Mouse (Mus musculus) hindbrain, embryonic 11.5 days (tissue): Measurements from ENCODE around the gene Osbpl2. TPM values are rescaled to one million over a fixed set of nuclear protein-coding genes. Genes with fewer than 3 reads are reported as not detected.

Source experiments
- ATAC-seq: fragments of 200-750 bp; cut with Nextera tagmentation; 2 replicates; pipeline ENCODE4 v1.8.0; 2017; ENCODE audit warnings: mild to moderate bottlenecking, moderate TSS enrichment, moderate library complexity; ENCODE audit not compliant: low FRiP score
- DNase-seq: peaks from one replicate; pipeline ENCODE4 v3.0.0-alpha.2; 2015; ENCODE audit warnings: low spot score
- H3K27ac ChIP-seq: fragments of 300-500 bp; sonication (generic); 2 replicates; pipeline ENCODE4 v1.5.1; 2014; ENCODE audit warnings: mild to moderate bottlenecking, low read depth, low read length
- H3K27me3 ChIP-seq: fragments of 300-500 bp; sonication (generic); 2 replicates; pipeline ENCODE4 v1.6.1; 2014; ENCODE audit warnings: mild to moderate bottlenecking, low read length, moderate library complexity, mixed read lengths; ENCODE audit not compliant: control insufficient read depth, insufficient read depth
- H3K36me3 ChIP-seq: fragments of 300-500 bp; sonication (generic); 2 replicates; pipeline ENCODE4 v1.6.1; 2014; ENCODE audit warnings: mild to moderate bottlenecking, low read length, moderate library complexity, mixed read lengths; ENCODE audit not compliant: control insufficient read depth, insufficient read depth
- H3K4me1 ChIP-seq: fragments of 300-500 bp; sonication (generic); replicated peaks from 2 replicates; pipeline ENCODE4 v1.6.1; 2014; ENCODE audit warnings: low read length, mixed read lengths; ENCODE audit not compliant: control insufficient read depth, insufficient read depth
- H3K4me2 ChIP-seq: fragments of 300-500 bp; sonication (generic); replicated peaks from 2 replicates; pipeline ENCODE4 v1.6.1; 2014; ENCODE audit warnings: mild to moderate bottlenecking, low read depth, low read length
- H3K4me3 ChIP-seq: fragments of 300-500 bp; sonication (generic); 2 replicates; pipeline ENCODE4 v1.5.1; 2014; ENCODE audit warnings: low read depth, low read length
- H3K9ac ChIP-seq: fragments of 300-500 bp; sonication (generic); 2 replicates; pipeline ENCODE4 v1.6.1; 2014; ENCODE audit warnings: low read depth, low read length
- H3K9me3 ChIP-seq: fragments of 300-500 bp; sonication (generic); 2 replicates; pipeline ENCODE4 v1.6.1; 2016; ENCODE audit warnings: low read length; ENCODE audit not compliant: control insufficient read depth
- WGBS: fragments of 180-500 bp; shearing (Covaris S2); extraction: QIAGEN DNeasy Blood & Tissue Kit; methylation state at CpG from one replicate; pipeline ENCODE4 v1.1.7; 2014; 5-methylcytosine and 5-hydroxymethylcytosine counted together
- polyA plus RNA-seq: library from polyadenylated mRNA; unstranded; fragments of >200 nt; fragmentation: Nextera tagmentation; extraction: Ambion mirVana; gene quantifications from 2 replicates; pipeline ENCODE4 v1.2.1, GENCODE M21; 2014

Gene Osbpl2
- polyA plus RNA-seq, 1 experiment from 2014 or later: 42.1 TPM

GRCm38 (mm10) chr2:180115279-180115678 is 3.8 kb upstream of the Osbpl2 start:
- Histone ChIP-seq H3K4me1 (peaks cover 21% of the 10 kb centered on the region), H3K36me3 (no peaks in the 10 kb centered on the region), H3K9ac (no peak overlapping the region), H3K4me3 (no peak overlapping the region), H3K27ac (no peak overlapping the region), H3K4me2 (no peak overlapping the region), H3K27me3 (no peaks in the 10 kb centered on the region), H3K9me3 (no peaks in the 10 kb centered on the region)
- DNase-seq (no peak), ATAC-seq (no peak)
- WGBS: 61% methylated on average over 6 of the region's 6 CpGs

GRCm38 (mm10) chr2:180116081-180116493 is 3.0 kb upstream of the Osbpl2 start:
- no peaks in the 10 kb centered on the region for H3K27me3 ChIP-seq
- no peak for ATAC-seq
- H3K36me3 ChIP-seq: no peaks in the 10 kb centered on the region
- no peaks in the 10 kb centered on the region for H3K9me3 ChIP-seq
- H3K4me2 ChIP-seq: no peak overlapping the region
- H3K4me3 ChIP-seq: no peak overlapping the region
- WGBS: 78% methylated on average over 10 of the region's 10 CpGs
- no peak overlapping the region for H3K27ac ChIP-seq
- peaks cover 21% of the 10 kb centered on the region for H3K4me1 ChIP-seq
- H3K9ac ChIP-seq: no peak overlapping the region
- no peak for DNase-seq

DNA sequence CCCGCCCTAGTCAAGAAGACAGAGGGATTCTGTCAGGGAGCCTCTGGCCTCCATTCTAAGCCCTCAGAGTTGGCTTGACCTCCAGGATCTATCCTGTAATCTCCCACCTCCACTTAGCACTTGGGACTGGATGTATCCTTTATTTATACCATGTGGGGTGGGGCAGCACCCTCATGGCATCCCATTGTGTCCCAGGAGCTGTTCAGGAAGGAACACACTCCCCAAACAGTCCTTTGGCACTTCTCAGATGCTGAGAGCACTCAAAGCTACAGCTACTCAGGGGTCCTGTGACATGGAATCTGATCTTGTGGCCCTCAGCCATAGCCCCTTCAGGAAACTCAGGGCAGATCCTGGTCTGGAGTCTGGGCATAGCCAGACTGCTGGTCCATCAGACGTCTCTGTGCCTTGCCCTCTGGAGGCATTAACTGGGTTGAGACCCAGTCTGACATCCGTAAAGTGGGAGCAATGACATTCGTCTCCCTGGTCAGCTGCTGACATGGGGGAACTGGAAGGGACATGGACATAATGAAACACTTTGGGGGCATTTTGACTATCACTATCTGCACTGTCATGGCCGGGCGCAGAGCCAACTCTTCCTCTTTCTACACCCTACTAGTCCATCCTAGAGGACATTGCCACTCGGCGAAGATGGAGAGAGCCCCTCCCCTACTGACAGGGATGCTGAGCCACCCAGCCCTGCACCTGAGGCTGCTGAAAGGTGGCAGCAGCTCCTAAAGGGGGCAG is 2.2 kb upstream of the Osbpl2 start:
- Histone ChIP-seq H3K4me1 (peaks cover 21% of the 10 kb centered on the region), H3K36me3 (no peaks in the 10 kb centered on the region), H3K4me2 (peak overlapping the region; percentile 50; the same call in 1 of the 2 replicates), H3K4me3 (no peak overlapping the region; the same call in 1 of the 2 replicates), H3K27me3 (no peaks in the 10 kb centered on the region), H3K9ac (peak overlapping the region; percentile 15; the same call in 1 of the 2 replicates), H3K27ac (peak overlapping the region; percentile 95), H3K9me3 (no peaks in the 10 kb centered on the region)
- DNase-seq (peak; percentile 16), ATAC-seq (no peak)
- 71% methylated on average over 8 of the region's 8 CpGs for WGBS

DNA sequence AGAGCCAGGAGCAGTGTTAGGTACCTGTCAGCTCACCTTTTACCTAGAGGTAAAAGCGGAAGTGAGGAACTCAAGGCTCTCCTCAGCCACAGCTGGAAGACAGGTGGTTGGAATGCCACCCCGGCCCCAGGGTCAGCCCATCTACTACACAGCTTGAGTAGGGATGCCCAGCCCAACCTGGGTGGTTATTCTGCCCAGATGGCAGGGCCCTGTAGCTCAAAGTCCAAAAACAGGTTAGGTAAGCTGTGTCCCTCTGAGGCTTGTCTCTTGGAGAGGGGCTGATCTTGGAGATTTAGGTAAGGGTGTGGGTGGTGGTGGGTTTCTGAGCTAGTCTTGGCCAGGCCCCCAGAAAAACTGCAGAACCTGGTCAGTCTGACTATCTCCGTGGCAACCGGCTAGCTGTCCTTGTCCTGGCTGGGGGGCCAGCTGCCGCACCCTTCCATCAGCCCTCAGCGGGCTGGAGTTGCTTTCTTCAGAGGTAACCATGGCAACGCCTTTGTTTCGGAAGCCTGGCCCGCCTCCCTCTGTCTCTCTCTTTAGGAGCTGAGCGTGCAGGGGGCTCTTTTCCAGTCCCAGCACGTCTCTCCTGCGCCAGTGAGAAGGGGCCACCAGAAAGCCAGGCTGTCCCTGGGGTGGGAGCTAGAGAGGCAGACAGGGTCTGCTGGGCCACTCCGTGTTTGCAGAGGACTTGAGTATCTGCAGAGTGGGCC is 1.5 kb upstream of the Osbpl2 start:
- Histone ChIP-seq H3K4me3 (peak overlapping the region; percentile 10), H3K36me3 (no peaks in the 10 kb centered on the region), H3K9ac (peak overlapping the region; percentile 16), H3K4me1 (peaks cover 21% of the 10 kb centered on the region), H3K27ac (peak overlapping the region; percentile 95), H3K9me3 (no peaks in the 10 kb centered on the region), H3K27me3 (no peaks in the 10 kb centered on the region), H3K4me2 (peak overlapping the region; percentile 50)
- ATAC-seq (peak; percentile 66), DNase-seq (peak; percentile 87)
- WGBS: 6% methylated on average over 13 of the region's 13 CpGs

DNA sequence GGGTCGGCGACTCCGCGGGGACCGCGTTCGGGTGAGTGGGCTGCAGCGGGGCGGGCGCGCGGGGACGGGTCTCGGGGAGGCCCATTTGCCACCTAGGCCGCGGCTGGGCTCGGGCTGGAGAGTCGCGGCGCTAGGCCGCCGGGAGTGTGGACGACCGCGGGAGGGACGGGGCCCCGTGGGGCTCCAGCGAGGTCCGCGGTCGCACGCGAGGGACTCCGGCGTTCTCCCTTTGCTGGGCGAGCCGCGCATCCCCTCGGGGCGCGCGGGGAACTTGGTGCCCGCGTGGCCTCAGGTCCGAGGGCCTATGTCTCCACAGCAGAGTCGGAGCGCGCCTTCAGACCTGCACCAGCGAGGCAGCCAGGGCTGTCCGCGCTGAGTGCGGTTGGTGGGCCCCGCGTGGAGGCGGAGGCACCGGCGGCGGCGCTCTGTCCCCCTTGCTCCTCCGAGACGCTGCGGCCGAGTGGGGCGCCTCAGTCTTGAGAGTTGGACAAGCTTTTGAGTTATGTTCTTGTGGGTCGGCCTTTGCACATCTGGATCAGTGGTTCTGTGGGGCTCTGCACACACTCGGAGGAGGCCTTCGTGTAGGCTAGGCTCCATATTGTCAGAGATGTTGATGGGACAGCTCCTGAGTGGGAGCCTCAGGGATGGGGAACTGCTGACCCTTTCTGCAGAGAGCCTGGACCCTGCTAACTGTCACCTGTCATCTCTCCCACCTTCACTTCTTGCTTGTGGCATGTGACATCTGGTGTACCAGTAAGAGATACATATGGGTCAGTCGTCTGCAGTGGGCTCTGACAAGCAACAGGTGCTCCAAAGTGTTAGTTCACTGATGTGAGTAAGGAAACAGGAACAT is 559 bp downstream of the Osbpl2 start:
- WGBS: 2% methylated on average over 67 of the region's 68 CpGs
- no peak for DNase-seq
- peak overlapping the region; percentile 95 for H3K4me2 ChIP-seq
- no peaks in the 10 kb centered on the region for H3K9me3 ChIP-seq
- H3K4me1 ChIP-seq: peaks cover 21% of the 10 kb centered on the region
- peak overlapping the region; percentile 81 for H3K9ac ChIP-seq
- peak; percentile 25 for ATAC-seq
- H3K27me3 ChIP-seq: no peaks in the 10 kb centered on the region
- no peaks in the 10 kb centered on the region for H3K36me3 ChIP-seq
- peak overlapping the region; percentile 72 for H3K27ac ChIP-seq
- H3K4me3 ChIP-seq: peak overlapping the region; percentile 86

GRCm38 (mm10) chr2:180120292-180120761 is 1.2 kb downstream of the Osbpl2 start:
- 75% methylated on average over 5 of the region's 5 CpGs for WGBS
- DNase-seq (no peak), ATAC-seq (no peak)
- peak overlapping the region; percentile 95 for H3K4me2 ChIP-seq
- H3K27ac ChIP-seq: no peak overlapping the region
- peak overlapping the region; percentile 86 for H3K4me3 ChIP-seq
- H3K9me3 ChIP-seq: no peaks in the 10 kb centered on the region
- no peak overlapping the region; the same call in 1 of the 2 replicates for H3K9ac ChIP-seq
- H3K27me3 ChIP-seq: no peaks in the 10 kb centered on the region
- peaks cover 21% of the 10 kb centered on the region for H3K4me1 ChIP-seq
- H3K36me3 ChIP-seq: no peaks in the 10 kb centered on the region

DNA sequence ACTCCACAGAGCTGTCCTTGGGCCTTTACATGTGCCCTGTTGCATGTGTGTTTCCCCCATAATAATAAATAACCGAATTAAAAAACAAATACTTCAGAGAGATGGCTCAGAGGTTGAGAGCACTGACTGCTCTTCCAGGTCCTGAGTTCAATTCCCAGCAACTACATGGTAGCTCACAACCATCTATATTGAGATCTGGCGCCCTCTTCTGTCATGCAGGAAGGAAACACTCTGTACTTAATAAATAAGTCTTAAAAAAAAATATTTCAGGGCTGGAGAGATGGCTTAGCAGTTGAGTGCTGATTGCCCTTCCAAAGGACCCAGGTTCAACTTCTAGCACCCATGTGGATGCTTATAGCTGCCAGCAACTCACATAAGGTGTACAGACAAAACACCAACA is 5.1 kb downstream of the Osbpl2 start:
- Histone ChIP-seq H3K36me3 (no peaks in the 10 kb centered on the region), H3K27ac (no peak overlapping the region), H3K4me2 (no peak overlapping the region), H3K9ac (no peak overlapping the region), H3K4me1 (peaks cover 8% of the 10 kb centered on the region), H3K4me3 (no peak overlapping the region), H3K9me3 (no peaks in the 10 kb centered on the region), H3K27me3 (no peaks in the 10 kb centered on the region)
- ATAC-seq: no peak
- DNase-seq: no peak
- 80% methylated on average over 2 of the region's 2 CpGs for WGBS

- Histone ChIP-seq H3K9ac (no peak overlapping the region), H3K4me1 (peaks cover 4% of the 10 kb centered on the region), H3K4me3 (no peak overlapping the region), H3K4me2 (no peak overlapping the region), H3K27me3 (no peaks in the 10 kb centered on the region), H3K36me3 (no peaks in the 10 kb centered on the region), H3K9me3 (no peaks in the 10 kb centered on the region), H3K27ac (no peak overlapping the region)
- no peak for ATAC-seq
- 30% methylated on average over 4 of the region's 4 CpGs for WGBS
- no peak for DNase-seq
Measured at GRCm38 (mm10) chr2:180126195-180126594, 7.1 kb downstream of the Osbpl2 start.
